Mouse (Mus musculus): ENCODE data around the gene Atp13a4. TPM values are rescaled to one million over a fixed set of nuclear protein-coding genes. Genes with fewer than 3 reads are reported as not detected.

Atp13a4 gene
- polyA plus RNA-seq, 1 experiment = 2.6 TPM

- no peaks in the 10 kb centered on the region for H3K27me3 ChIP-seq (replicated peaks; ENCODE audit: control insufficient read depth, insufficient read depth, low read length)
- no peaks in the 10 kb centered on the region for H3K36me3 ChIP-seq (ENCODE audit: control insufficient read depth, insufficient read depth, low read length)
- 88% methylated on average over 4 of the region's 4 CpGs for WGBS
- TF ChIP-seq CTCF (conservative IDR thresholded peaks at IDR 0.05; ENCODE audit: insufficient read depth, insufficient read length, low read depth, low read length) (no peak), POLR2A (IDR thresholded peaks at IDR 0.05; ENCODE audit: low read depth, low read length) (no peak)
- DNase-seq = no peak
- H3K4me3 ChIP-seq (ENCODE audit: insufficient read depth, low read depth, low read length) = no peak overlapping the region
- no peak overlapping the region for H3K27ac ChIP-seq (ENCODE audit: insufficient read depth, low read depth, low read length)
- no peaks in the 10 kb centered on the region for H3K4me1 ChIP-seq (ENCODE audit: control insufficient read depth, insufficient read depth, low read length)
These were observed 159.9 kb downstream of the Atp13a4 start for GRCm38 (mm10) chr16:29384781-29385180.

GRCm38 (mm10) chr16:29378458-29378857, 166.2 kb downstream of the Atp13a4 start, which contains the start of gene Atp13a5:
Gene Atp13a5 (minus strand): TSS chr16:29378732.
- Histone ChIP-seq H3K27ac (ENCODE audit: insufficient read depth, low read depth, low read length) (no peak within 1 kb of the TSS), H3K36me3 (ENCODE audit: control insufficient read depth, insufficient read depth, low read length) (no peaks in the 10 kb centered on the region), H3K4me1 (ENCODE audit: control insufficient read depth, insufficient read depth, low read length) (no peaks in the 10 kb centered on the region), H3K27me3 (replicated peaks; ENCODE audit: control insufficient read depth, insufficient read depth, low read length) (no peaks in the 10 kb centered on the region), H3K4me3 (ENCODE audit: insufficient read depth, low read depth, low read length) (no peak within 1 kb of the TSS)
- TF ChIP-seq CTCF (conservative IDR thresholded peaks at IDR 0.05; ENCODE audit: insufficient read depth, insufficient read length, low read depth, low read length) (no peak), POLR2A (IDR thresholded peaks at IDR 0.05; ENCODE audit: low read depth, low read length) (no peak)
- 48% methylated on average over 4 of the region's 4 CpGs for WGBS
- no peak for DNase-seq

- Histone ChIP-seq H3K27ac (ENCODE audit: insufficient read depth, low read depth, low read length) (no peak overlapping the region), H3K36me3 (ENCODE audit: control insufficient read depth, insufficient read depth, low read length) (no peaks in the 10 kb centered on the region), H3K4me3 (ENCODE audit: insufficient read depth, low read depth, low read length) (no peak overlapping the region), H3K27me3 (replicated peaks; ENCODE audit: control insufficient read depth, insufficient read depth, low read length) (no peaks in the 10 kb centered on the region), H3K4me1 (ENCODE audit: control insufficient read depth, insufficient read depth, low read length) (no peaks in the 10 kb centered on the region)
- WGBS = 73% methylated on average over 8 of the region's 8 CpGs
- DNase-seq = no peak
- TF ChIP-seq POLR2A (IDR thresholded peaks at IDR 0.05; ENCODE audit: low read depth, low read length) (no peak), CTCF (conservative IDR thresholded peaks at IDR 0.05; ENCODE audit: insufficient read depth, insufficient read length, low read depth, low read length) (no peak)
These were observed 170.0 kb downstream of the Atp13a4 start for GRCm38 (mm10) chr16:29374636-29375035.

Other genes starting within 250 kb of the Atp13a4 start
- gene Atp13a5, start 166.1 kb downstream of the Atp13a4 start, polyA plus RNA-seq (2012; rRNA removed) = not detected in 2 replicates
- 19.1 and 19.4 TPM in 2 replicates for gene Opa1, start 34.5 kb upstream of the Atp13a4 start, polyA plus RNA-seq (2012; rRNA removed)